Mouse (Mus musculus) thymus, postnatal 10 days (tissue): ENCODE measurements around the gene Vpreb3.

Experiments used
- DNase-seq, 2 experiments: peaks; one replicate each; pipeline ENCODE4 v3.0.0; 2021; ENCODE audit warnings: low spot score in 2 of 2

Gene Vpreb3

GRCm38 (mm10) chr10:75942736-75943477, at the start of gene Vpreb3:
Vpreb3 (plus strand) TSS chr10:75943057.
- no peak for DNase-seq

DNA sequence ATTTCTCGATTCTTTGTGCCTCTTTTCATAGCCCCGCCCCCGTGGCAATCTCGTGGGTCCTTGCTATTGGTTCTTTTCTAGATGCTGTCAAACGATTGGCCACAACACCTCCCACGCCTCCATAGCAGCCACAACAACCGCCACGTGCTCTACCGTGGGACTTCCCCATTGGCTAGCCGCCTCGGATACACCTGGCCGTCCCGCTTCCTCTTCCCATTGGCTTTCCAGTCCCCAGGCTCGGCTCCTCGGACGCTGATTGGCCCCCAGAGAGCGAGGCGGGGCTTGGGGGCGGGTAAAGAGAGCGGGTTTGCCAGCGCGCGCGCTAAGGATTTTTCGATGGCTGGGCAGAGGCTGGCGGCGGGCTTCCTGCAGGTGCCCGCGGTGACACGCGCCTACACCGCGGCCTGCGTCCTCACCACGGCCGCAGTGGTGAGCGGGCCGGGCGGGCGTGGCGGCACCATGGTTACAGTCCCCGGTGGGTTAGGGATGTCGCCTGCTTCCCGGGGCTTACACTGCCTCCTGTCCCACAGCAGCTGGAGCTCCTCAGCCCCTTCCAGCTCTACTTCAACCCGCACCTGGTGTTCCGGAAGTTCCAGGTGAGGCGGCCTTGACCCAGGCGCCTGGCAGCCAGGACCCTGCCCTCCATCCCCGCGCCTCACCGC, 49.6 kb upstream of the Vpreb3 start, which contains the start of gene Derl3:
Gene Derl3 (plus strand): TSS at position 325 of the 662 bp plus-strand sequence.
- DNase-seq, result peak; percentile 91 to 94

GRCm38 (mm10) chr10:75894601-75895000, 48.3 kb upstream of the Vpreb3 start:
- no peak for DNase-seq

DNA sequence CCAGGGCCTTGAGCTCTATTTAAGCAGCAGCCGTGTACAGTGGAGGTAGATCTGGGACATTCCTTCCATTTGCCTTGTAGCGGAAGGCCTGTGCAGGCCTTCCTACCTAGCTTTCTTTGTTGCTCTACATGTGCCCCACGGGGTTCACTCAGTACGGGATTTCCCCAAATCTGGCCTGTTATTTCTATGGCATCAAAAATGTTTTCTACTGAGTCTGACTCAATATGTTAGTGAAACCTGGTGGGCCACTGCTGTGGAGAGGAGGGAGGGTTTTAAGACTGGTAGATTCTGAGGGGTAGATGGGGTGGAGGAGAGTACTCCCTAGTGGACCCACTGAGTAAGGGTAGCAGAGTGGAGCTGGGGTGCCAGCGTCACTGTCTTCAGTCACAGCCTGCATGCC, 47.1 kb upstream of the Vpreb3 start:
- no peak for DNase-seq

GRCm38 (mm10) chr10:75896208-75896607, 46.6 kb upstream of the Vpreb3 start:
- DNase-seq, result no peak

GRCm38 (mm10) chr10:75897373-75897772, 45.5 kb upstream of the Vpreb3 start:
- DNase-seq, result peak in 1 of 2 experiments; percentile 35

DNA sequence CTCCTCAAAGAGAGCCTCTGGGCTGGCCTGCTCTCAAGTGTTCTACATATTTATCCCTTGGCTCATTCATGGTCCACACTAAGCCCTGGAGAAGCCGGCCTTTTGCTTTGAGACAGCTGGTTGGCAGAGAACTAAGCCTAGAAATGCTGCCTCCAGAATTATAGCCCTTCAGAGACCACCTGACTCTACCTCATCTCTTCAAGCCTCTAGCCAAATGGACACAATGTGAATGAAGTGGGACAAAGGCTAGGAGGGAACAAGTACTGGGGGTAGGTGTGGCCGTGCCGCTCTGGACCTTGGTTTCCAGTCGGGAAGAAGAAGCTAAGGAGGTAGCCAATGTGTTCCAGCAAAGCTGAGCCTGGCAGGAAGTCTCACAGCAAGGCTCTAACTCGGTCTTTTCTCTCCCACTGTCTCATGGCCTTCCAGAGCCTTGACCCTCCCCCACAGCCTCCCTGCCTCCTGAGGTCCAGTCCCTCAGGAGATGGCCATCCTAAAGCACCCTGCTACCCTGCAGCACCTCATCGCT, 44.8 kb upstream of the Vpreb3 start:
- DNase-seq, result no peak

DNA sequence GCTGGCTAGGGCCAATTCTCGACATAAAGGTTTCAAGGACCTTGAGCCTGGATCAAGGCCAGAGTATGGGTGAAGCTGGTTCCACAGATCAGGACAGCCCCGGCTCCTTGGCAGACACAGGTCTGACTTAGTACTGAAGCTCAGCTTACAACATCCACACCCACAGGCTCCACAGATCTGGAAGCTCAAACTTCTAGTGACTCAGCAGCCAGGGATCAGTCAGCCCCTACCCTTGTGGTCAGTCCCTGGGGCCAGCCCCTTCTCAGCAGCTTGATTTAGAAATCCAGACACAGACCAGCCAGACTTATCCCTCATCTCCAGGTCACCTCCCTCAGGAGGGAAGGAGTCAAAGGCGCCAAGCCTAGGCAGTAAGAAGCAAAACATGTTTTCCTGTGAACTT, 44.0 kb upstream of the Vpreb3 start:
- no peak for DNase-seq

- no peak for DNase-seq
Observed at GRCm38 (mm10) chr10:75904391-75904790, 38.5 kb upstream of the Vpreb3 start.

- DNase-seq, result no peak
Observed at GRCm38 (mm10) chr10:75906882-75907281, 36.0 kb upstream of the Vpreb3 start.

DNA sequence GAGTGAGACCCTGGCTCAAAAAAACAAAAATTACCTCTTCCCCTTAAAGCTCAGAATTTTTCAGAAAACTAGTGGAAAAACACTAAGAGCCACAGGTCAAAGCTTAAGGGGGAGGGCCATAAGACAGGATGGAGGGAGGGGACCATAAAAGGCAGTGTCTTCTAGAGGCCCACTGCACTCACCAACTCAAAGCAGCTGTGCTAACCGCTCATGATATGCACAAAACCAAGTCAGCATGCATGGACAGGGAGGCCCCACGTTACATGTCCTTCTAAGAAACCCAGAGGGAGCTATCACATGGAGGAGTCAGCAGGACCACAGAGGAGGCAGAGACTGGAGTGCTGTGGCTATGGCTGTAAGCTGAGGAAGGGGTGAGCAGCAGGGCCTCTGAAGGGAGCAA, 32.2 kb upstream of the Vpreb3 start:
- DNase-seq, result no peak

DNA sequence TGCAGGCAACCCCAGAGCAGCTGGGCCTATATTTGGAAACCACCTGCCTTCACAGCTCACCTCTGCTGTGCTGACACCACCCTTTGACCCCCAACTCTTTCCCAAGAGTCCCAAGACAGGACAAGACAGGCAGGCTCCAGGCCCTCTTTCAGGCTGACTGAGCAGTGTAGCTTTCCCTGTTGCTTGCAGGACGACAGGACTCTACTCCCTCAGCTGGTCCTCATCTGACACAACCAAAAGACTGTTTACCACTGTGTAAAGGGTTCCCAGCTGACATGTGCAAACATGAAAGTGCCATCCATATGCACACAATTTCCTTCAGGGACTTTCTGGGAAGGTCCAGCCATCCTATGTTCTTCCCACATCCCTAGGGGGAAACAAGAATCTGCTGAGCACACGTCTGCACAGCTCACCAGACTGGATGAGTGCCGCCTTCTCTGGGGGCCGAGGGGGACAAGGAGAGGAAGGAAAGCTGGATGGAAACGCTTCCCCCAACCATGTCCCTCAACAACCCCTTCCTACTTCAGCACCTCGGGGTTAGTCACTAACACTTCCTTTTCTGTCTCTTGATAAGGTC, 29.8 kb upstream of the Vpreb3 start:
- DNase-seq, result no peak

GRCm38 (mm10) chr10:75915557-75915956, 27.3 kb upstream of the Vpreb3 start:
- DNase-seq, result no peak

DNA sequence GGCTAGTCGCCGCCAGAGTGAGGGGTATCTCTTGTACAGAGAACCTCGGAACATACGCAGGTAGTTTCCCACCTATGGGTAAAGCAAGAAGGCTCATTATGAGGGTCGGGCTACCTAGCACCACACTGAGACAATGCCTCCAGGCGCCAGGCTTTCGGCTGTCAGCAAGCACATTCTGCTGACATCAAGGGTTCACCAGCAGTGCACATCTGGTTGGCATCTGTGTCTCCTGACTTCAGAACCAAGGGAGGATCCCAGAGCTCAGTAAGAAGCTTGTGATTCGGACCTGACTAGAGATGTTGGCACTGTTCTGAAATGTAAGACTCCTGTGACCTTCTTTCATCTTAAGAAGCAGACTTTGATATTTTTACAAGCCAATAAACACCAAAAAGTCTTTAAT, 26.0 kb upstream of the Vpreb3 start:
- DNase-seq, result no peak

- no peak for DNase-seq
Observed at GRCm38 (mm10) chr10:75919026-75919425, 23.8 kb upstream of the Vpreb3 start.

GRCm38 (mm10) chr10:75921026-75921725, 21.7 kb upstream of the Vpreb3 start, which contains the start of gene Smarcb1:
Smarcb1 (minus strand) TSS chr10:75921617.
- peak; percentile 87 to 92 for DNase-seq

DNA sequence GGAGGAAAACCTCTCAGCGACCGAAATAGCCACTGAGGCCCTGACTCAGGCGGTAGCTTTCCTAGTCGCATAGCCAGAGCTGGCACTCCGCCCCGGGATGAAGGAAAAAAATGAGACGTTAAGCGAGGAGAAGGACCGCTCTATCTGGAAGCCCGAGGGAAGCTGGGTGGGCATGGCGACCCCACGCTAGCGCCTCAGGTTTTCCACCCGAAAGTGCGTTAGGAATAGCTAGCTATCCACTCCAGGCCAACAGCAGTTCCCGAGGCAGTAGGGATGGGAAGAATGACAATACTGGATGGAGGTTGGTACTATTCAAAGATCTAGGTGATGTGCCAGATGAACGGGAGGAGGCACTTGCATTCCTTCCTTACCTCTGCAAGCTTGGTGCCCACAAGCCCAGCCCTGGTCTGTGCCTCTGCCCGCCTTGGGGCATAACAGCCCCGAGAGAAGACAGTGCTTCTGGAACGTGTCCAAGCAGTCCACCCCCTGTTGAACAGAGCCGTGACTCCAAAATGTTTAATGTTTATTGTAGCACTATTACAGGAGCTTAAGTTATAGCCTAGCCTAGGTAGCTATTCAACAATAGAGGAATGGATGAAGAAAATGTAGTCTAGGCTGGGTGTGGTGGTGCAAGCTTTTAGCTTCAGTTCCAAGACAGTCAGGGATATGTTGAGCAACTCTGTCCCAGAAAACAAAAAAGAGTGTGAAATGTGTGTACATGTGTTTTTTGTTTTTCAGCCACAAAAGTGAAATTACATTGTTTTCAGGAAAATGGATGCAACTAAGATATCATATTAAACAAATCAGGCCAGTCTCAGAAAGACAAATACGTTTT, 20.9 kb upstream of the Vpreb3 start:
- DNase-seq, result peak in 1 of 2 experiments; percentile 16

- DNase-seq, result no peak
Observed at GRCm38 (mm10) chr10:75924324-75924723, 18.5 kb upstream of the Vpreb3 start.

- peak in 1 of 2 experiments; percentile 27 for DNase-seq
Observed at GRCm38 (mm10) chr10:75926396-75926795, 16.5 kb upstream of the Vpreb3 start.

DNA sequence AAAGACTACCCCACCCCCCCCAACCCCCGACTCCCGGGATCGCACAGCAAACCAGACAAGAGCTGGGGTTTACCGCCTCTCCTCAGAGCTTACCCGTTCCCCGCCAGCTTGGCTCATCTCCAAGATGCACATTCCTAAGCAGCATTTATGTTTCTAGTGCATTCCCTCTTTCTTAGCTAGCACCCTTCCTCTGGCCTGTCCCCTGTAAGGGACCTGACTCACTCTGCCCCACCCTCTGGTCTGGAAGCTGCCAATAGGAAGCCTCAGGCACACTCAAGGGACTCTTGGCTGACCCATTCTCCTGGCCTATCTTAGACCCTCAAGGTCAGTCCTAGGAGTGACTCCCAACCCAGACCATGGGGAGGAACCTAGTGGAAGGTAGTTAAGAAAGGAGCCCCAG, 12.6 kb upstream of the Vpreb3 start:
- DNase-seq, result no peak

- DNase-seq, result no peak
Observed at GRCm38 (mm10) chr10:75931311-75931710, 11.5 kb upstream of the Vpreb3 start.
